Mouse (Mus musculus) embryonic facial prominence, embryonic 10.5 days (tissue): ENCODE measurements at regions not wholly inside any gene's neighbourhood (a gene's known extent, or its start where the extent isn't known, plus 50 kb on each side); places are given as distances from the start of the nearest gene placed in this dataset.

ENCODE experiments used
- DNase-seq: peaks from one replicate; pipeline ENCODE4 v3.0.0-alpha.2; 2017; ENCODE audit warnings: low spot score
- H3K27ac ChIP-seq: fragments of 300-500 bp; sonication (generic); replicated peaks from 2 replicates; pipeline ENCODE4 v1.5.1; 2016; ENCODE audit warnings: mild to moderate bottlenecking
- H3K27me3 ChIP-seq: fragments of 300-500 bp; sonication (generic); replicated peaks from 2 replicates; pipeline ENCODE4 v1.6.1; 2016; ENCODE audit warnings: low read depth, mild to moderate bottlenecking; ENCODE audit not compliant: poor library complexity, severe bottlenecking
- H3K36me3 ChIP-seq: fragments of 300-500 bp; sonication (generic); replicated peaks from 2 replicates; pipeline ENCODE4 v1.6.1; 2016; ENCODE audit warnings: mild to moderate bottlenecking, moderate library complexity
- H3K4me1 ChIP-seq: fragments of 300-500 bp; sonication (generic); 2 replicates; pipeline ENCODE4 v1.6.1; 2016
- H3K4me3 ChIP-seq: fragments of 300-500 bp; sonication (generic); 2 replicates; pipeline ENCODE4 v1.5.1; 2016; ENCODE audit warnings: mild to moderate bottlenecking, moderate library complexity
- H3K9me3 ChIP-seq: fragments of 300-500 bp; sonication (generic); 2 replicates; pipeline ENCODE4 v1.6.1; 2016; ENCODE audit warnings: mild to moderate bottlenecking
- WGBS: fragments of 180-500 bp; shearing (Covaris S2); methylation state at CpG from one replicate; pipeline ENCODE4 v1.1.7; 2016; 5-methylcytosine and 5-hydroxymethylcytosine counted together

GRCm38 (mm10) chr1:168991506-168992244 lies 539.6 kb downstream of the Nuf2 start:
- DNase-seq, result no peak
- Histone ChIP-seq H3K9me3 (no peaks in the 10 kb centered on the region), H3K36me3 (no peaks in the 10 kb centered on the region), H3K4me3 (no peak overlapping the region), H3K4me1 (no peaks in the 10 kb centered on the region), H3K27ac (no peak overlapping the region), H3K27me3 (no peaks in the 10 kb centered on the region)
- WGBS, result 88% methylated on average over 14 of the region's 14 CpGs

- H3K27ac ChIP-seq, result no peak overlapping the region
- peak; percentile 19 for DNase-seq
- WGBS, result 72% methylated on average over 8 of the region's 8 CpGs
Observed at GRCm38 (mm10) chr1:168975037-168975698, 543.1 kb upstream of the Pbx1 start.

GRCm38 (mm10) chr1:168969402-168969801 lies 537.3 kb upstream of the Pbx1 start:
- 62% methylated on average over 5 of the region's 5 CpGs for WGBS

More at GRCm38 (mm10) chr1:168975037-168975698, 543.1 kb upstream of the Pbx1 start:
- Histone ChIP-seq H3K27me3 (no peaks in the 10 kb centered on the region), H3K4me1 (peaks cover 12% of the 10 kb centered on the region), H3K9me3 (no peaks in the 10 kb centered on the region), H3K4me3 (no peak overlapping the region), H3K36me3 (no peaks in the 10 kb centered on the region)

GRCm38 (mm10) chr1:168967334-168967733 lies 535.3 kb upstream of the Pbx1 start:
- WGBS, result 90% methylated on average over 2 of the region's 2 CpGs
- Histone ChIP-seq H3K4me3 (no peak overlapping the region), H3K4me1 (peaks cover 20% of the 10 kb centered on the region), H3K9me3 (no peaks in the 10 kb centered on the region), H3K27me3 (no peaks in the 10 kb centered on the region), H3K27ac (no peak overlapping the region), H3K36me3 (no peaks in the 10 kb centered on the region)
- no peak for DNase-seq

More at GRCm38 (mm10) chr1:168969402-168969801, 537.3 kb upstream of the Pbx1 start:
- H3K9me3 ChIP-seq, result no peaks in the 10 kb centered on the region
- H3K27ac ChIP-seq, result no peak overlapping the region
- H3K27me3 ChIP-seq, result no peaks in the 10 kb centered on the region
- peaks cover 14% of the 10 kb centered on the region for H3K4me1 ChIP-seq
- DNase-seq, result no peak
- H3K36me3 ChIP-seq, result no peaks in the 10 kb centered on the region
- no peak overlapping the region for H3K4me3 ChIP-seq

GRCm38 (mm10) chr1:168964467-168964904 lies 532.4 kb upstream of the Pbx1 start:
- Histone ChIP-seq H3K9me3 (no peaks in the 10 kb centered on the region), H3K4me3 (0 out of 2 replicates have a peak overlapping the region, but pooled peaks have one; percentile 2), H3K27me3 (no peaks in the 10 kb centered on the region), H3K4me1 (peaks cover 18% of the 10 kb centered on the region), H3K36me3 (no peaks in the 10 kb centered on the region), H3K27ac (peak overlapping the region; percentile 59)
- DNase-seq, result peak; percentile 72
- 21% methylated on average over 6 of the region's 6 CpGs for WGBS

DNA sequence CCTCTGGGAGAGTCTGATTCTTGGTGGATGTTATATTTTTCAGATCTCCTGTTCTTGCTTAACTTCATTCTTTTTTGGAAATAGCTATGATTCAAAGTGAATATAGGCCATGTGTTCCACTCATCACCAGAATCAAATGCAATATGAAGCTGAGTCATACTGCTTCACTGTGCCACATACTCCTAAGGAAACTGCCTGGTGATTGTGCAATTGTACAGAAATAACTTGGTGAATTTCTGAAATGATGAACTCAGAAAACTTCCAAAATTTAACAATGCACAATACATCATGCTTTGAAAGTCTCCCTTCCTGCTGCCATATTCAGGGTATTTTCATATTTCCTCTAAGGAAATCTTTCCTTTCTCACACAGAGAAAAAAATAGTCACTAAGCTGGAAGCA lies 518.9 kb upstream of the Pbx1 start:
- no peak overlapping the region for H3K27ac ChIP-seq
- H3K4me1 ChIP-seq, result no peaks in the 10 kb centered on the region
- no peak overlapping the region for H3K4me3 ChIP-seq
- no peaks in the 10 kb centered on the region for H3K27me3 ChIP-seq
- no peaks in the 10 kb centered on the region for H3K36me3 ChIP-seq
- DNase-seq, result no peak
- peaks cover 5% of the 10 kb centered on the region; the same call in 1 of the 2 replicates for H3K9me3 ChIP-seq

DNA sequence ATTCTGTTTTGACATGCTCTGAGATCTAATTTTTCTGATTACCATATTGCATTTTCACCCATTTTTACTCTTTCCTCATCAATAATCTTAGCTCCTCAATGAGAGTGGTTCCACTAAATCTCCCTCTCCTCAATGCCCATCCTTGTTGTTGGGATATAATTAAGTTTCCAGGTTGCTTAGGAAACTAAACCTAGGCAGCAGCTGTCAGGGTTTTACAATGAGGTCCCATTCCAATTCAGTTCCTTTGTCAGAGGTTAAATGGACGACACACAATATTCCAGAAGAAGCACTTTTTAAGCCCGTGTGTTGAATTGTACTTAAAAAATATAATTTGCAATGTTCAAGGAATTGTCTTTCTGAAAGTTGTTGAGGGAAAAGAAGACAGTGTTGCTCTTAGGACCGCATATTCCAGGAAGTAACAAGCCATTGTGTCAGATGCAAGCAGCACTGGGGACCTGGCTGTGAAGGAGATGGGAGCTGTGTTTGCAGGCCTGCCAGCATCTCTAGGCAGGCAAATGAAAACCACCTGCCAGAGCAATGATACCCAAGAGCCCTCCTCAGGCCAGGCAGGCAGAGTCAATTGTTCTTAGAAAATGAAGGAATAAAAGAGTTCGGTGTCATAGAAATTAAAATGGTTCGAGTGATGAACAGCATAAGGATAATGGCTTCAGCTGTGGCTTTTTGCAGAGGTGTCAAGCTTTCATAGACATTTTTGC lies 492.2 kb upstream of the Pbx1 start:
- peak; percentile 26 for DNase-seq
- WGBS, result 61% methylated on average over 5 of the region's 5 CpGs
- Histone ChIP-seq H3K27me3 (no peaks in the 10 kb centered on the region), H3K36me3 (no peaks in the 10 kb centered on the region), H3K9me3 (no peaks in the 10 kb centered on the region), H3K4me3 (no peak overlapping the region), H3K27ac (no peak overlapping the region; the same call in 1 of the 2 replicates), H3K4me1 (peaks cover 8% of the 10 kb centered on the region)

DNA sequence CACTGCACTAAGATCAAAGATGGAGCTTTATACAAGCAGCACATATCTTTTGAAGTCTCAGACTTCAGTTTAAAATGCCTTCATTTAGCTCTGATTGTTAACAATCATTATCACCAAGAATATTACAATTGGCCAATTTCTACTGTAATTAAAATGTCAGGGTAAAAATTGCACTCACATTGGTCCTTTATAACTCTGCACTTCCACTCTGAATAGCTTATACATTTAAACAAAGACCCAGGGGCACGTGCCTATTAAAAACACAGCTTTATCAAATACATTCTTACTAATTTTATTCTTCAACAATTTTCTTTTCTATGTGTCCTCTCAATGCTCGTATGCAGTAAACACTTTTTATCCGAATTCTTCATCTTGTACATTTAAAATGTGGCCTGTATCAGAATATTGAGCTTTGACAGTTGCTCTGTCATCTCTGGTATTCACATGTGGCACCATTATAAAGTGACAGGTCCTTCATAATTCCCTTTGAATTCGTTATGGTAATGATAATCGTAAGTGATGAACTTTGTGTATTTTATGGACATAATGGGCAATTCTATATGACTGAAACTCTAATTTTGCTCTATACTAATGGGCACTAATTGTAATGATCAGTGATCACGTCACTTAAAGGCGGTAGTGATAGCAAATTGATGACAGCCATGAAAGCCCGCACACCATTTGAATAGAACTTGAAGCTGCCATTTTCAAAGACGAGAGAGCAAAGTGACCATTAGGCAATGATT lies 486.4 kb upstream of the Pbx1 start:
- Histone ChIP-seq H3K4me3 (no peak overlapping the region), H3K9me3 (no peaks in the 10 kb centered on the region), H3K36me3 (no peaks in the 10 kb centered on the region), H3K27me3 (no peaks in the 10 kb centered on the region), H3K4me1 (no peaks in the 10 kb centered on the region), H3K27ac (no peak overlapping the region)
- WGBS, result 87% methylated on average over 9 of the region's 9 CpGs
- no peak for DNase-seq

DNA sequence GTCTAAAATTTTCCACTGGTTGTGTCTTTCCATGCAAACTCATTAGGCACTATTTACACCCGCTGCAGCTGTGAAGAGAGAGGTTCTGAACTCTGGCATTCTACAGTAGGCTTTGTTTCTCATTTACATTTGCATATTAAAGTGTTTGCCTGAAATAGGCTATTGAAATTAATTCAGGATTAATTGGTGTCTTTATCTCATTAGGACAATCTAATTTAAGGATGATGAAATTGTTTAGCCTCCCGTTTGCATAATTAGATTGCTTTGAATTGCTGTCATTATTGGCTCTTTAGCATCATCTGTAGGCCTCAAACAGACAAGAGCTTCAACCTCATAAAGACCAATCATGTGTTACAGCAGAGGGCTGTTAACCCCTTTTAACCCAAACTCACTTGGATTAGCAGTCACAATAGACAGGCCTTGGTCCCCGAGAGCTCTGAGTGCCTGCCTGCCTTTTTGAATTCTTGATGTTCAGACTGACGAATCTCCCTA lies 476.7 kb upstream of the Pbx1 start:
- 53% methylated on average over 4 of the region's 4 CpGs for WGBS
- DNase-seq, result no peak

GRCm38 (mm10) chr1:168908192-168908591 lies 476.1 kb upstream of the Pbx1 start:
- WGBS, result 94% methylated on average over 6 of the region's 6 CpGs

More for the DNA sequence above, 476.7 kb upstream of the Pbx1 start:
- no peaks in the 10 kb centered on the region for H3K36me3 ChIP-seq
- no peaks in the 10 kb centered on the region for H3K27me3 ChIP-seq
- H3K4me3 ChIP-seq, result no peak overlapping the region
- no peaks in the 10 kb centered on the region for H3K4me1 ChIP-seq
- no peak overlapping the region for H3K27ac ChIP-seq
- no peaks in the 10 kb centered on the region for H3K9me3 ChIP-seq

GRCm38 (mm10) chr1:168898483-168898882 lies 466.4 kb upstream of the Pbx1 start:
- DNase-seq, result no peak
- no peaks in the 10 kb centered on the region for H3K4me1 ChIP-seq
- H3K9me3 ChIP-seq, result no peaks in the 10 kb centered on the region
- H3K27me3 ChIP-seq, result no peaks in the 10 kb centered on the region
- WGBS, result 91% methylated on average over 2 of the region's 2 CpGs
- no peaks in the 10 kb centered on the region for H3K36me3 ChIP-seq
- no peak overlapping the region for H3K27ac ChIP-seq
- no peak overlapping the region for H3K4me3 ChIP-seq

More at GRCm38 (mm10) chr1:168908192-168908591, 476.1 kb upstream of the Pbx1 start:
- Histone ChIP-seq H3K9me3 (no peaks in the 10 kb centered on the region), H3K4me1 (no peaks in the 10 kb centered on the region), H3K36me3 (no peaks in the 10 kb centered on the region), H3K4me3 (no peak overlapping the region), H3K27ac (no peak overlapping the region), H3K27me3 (no peaks in the 10 kb centered on the region)
- DNase-seq, result no peak

- H3K9me3 ChIP-seq, result no peaks in the 10 kb centered on the region
- peaks cover 6% of the 10 kb centered on the region; the same call in 1 of the 2 replicates for H3K4me1 ChIP-seq
- H3K27me3 ChIP-seq, result no peaks in the 10 kb centered on the region
- no peak for DNase-seq
- H3K36me3 ChIP-seq, result no peaks in the 10 kb centered on the region
- H3K27ac ChIP-seq, result no peak overlapping the region
- 67% methylated on average over 3 of the region's 3 CpGs for WGBS
- H3K4me3 ChIP-seq, result no peak overlapping the region
Observed at GRCm38 (mm10) chr1:168861577-168861976, 429.5 kb upstream of the Pbx1 start.
